Mouse (Mus musculus) limb, embryonic 12.5 days (tissue): ENCODE measurements around the gene Taf10. TPM values are rescaled to one million over a fixed set of nuclear protein-coding genes. Genes with fewer than 3 reads are reported as not detected.
"Not testable (repeated sequence)": the region's sequence is repeated elsewhere in the genome, so short reads cannot be mapped to it uniquely, and the experiment has no call there.

Experiments
- ATAC-seq: fragments of 200-750 bp; cut with Nextera tagmentation; 2 replicates; pipeline ENCODE4 v1.8.0; 2017; ENCODE audit warnings: low read depth, moderate TSS enrichment; ENCODE audit not compliant: insufficient number of reproducible peaks, insufficient read depth, low FRiP score, low TSS enrichment
- H3K27ac ChIP-seq: fragments of 300-500 bp; sonication (generic); 2 replicates; pipeline ENCODE4 v1.5.1; 2016; ENCODE audit warnings: mild to moderate bottlenecking, moderate library complexity
- H3K27me3 ChIP-seq: fragments of 300-500 bp; sonication (generic); 2 replicates; pipeline ENCODE4 v1.6.1; 2016; ENCODE audit warnings: mild to moderate bottlenecking, moderate library complexity
- H3K36me3 ChIP-seq: fragments of 300-500 bp; sonication (generic); 2 replicates; pipeline ENCODE4 v1.6.1; 2016; ENCODE audit warnings: mild to moderate bottlenecking, moderate library complexity
- H3K4me1 ChIP-seq: fragments of 300-500 bp; sonication (generic); replicated peaks from 2 replicates; pipeline ENCODE4 v1.6.1; 2016
- H3K4me2 ChIP-seq: fragments of 300-500 bp; sonication (generic); 2 replicates; pipeline ENCODE4 v1.6.1; 2016; ENCODE audit warnings: mild to moderate bottlenecking, moderate library complexity
- H3K4me3 ChIP-seq: fragments of 300-500 bp; sonication (generic); replicated peaks from 2 replicates; pipeline ENCODE4 v1.5.1; 2016; ENCODE audit warnings: mild to moderate bottlenecking
- H3K9ac ChIP-seq: fragments of 300-500 bp; sonication (generic); replicated peaks from 2 replicates; pipeline ENCODE4 v1.6.1; 2016; ENCODE audit warnings: mild to moderate bottlenecking, moderate library complexity
- H3K9me3 ChIP-seq: fragments of 300-500 bp; sonication (generic); 2 replicates; pipeline ENCODE4 v1.6.1; 2016; ENCODE audit warnings: mild to moderate bottlenecking, moderate library complexity
- WGBS: fragments of 180-500 bp; shearing (Covaris S2); methylation state at CpG from one replicate; pipeline ENCODE4 v1.1.7; 2016; 5-methylcytosine and 5-hydroxymethylcytosine counted together
- polyA plus RNA-seq: library from polyadenylated mRNA; unstranded; fragments of >200 nt; fragmentation: Nextera tagmentation; extraction: Ambion mirVana; gene quantifications from 2 replicates; pipeline ENCODE4 v1.2.1, GENCODE M21; 2016

Taf10 gene
- polyA plus RNA-seq, 1 experiment from 2014 or later = 170 TPM

GRCm38 (mm10) chr7:105737648-105738047, 6.5 kb downstream of the Taf10 start:
- Histone ChIP-seq H3K9ac (peak overlapping the region; percentile 85), H3K9me3 (no peaks in the 10 kb centered on the region), H3K27ac (no peak overlapping the region), H3K36me3 (peaks cover 53% of the 10 kb centered on the region), H3K4me3 (peak overlapping the region; percentile 82), H3K4me2 (peak overlapping the region; percentile 80), H3K27me3 (no peaks in the 10 kb centered on the region), H3K4me1 (peaks cover 33% of the 10 kb centered on the region)
- no peak for ATAC-seq
- 38% methylated on average over 3 of the region's 3 CpGs for WGBS

GRCm38 (mm10) chr7:105736911-105737521, 7.1 kb downstream of the Taf10 start, which contains the start of gene Rrp8:
Gene Rrp8, minus strand, starts transcription at chr7:105737385.
- peak within 1 kb of the TSS; percentile 80 for H3K4me2 ChIP-seq
- peak within 1 kb of the TSS; percentile 85 for H3K9ac ChIP-seq
- no peak for ATAC-seq
- under 1% methylated on average over 30 of the region's 30 CpGs for WGBS
- H3K4me1 ChIP-seq = peaks cover 33% of the 10 kb centered on the region
- no peaks in the 10 kb centered on the region for H3K27me3 ChIP-seq
- peaks cover 53% of the 10 kb centered on the region for H3K36me3 ChIP-seq
- no peaks in the 10 kb centered on the region for H3K9me3 ChIP-seq
- H3K27ac ChIP-seq = peak within 1 kb of the TSS; percentile 80
- H3K4me3 ChIP-seq = peak within 1 kb of the TSS; percentile 82

GRCm38 (mm10) chr7:105736264-105736901, 7.8 kb downstream of the Taf10 start, which contains the start of gene Ilk:
Gene Ilk, plus strand, starts transcription at chr7:105736592.
- peak; percentile 96 for ATAC-seq
- H3K36me3 ChIP-seq = peaks cover 53% of the 10 kb centered on the region
- WGBS = under 1% methylated on average over 56 of the region's 62 CpGs

GRCm38 (mm10) chr7:105735464-105735863, 8.7 kb downstream of the Taf10 start:
- ATAC-seq = not testable (repeated sequence)

More at GRCm38 (mm10) chr7:105736264-105736901, 7.8 kb downstream of the Taf10 start, which contains the start of gene Ilk:
- peak within 1 kb of the TSS; percentile 85 for H3K9ac ChIP-seq
- peak within 1 kb of the TSS; percentile 80 for H3K4me2 ChIP-seq
- H3K9me3 ChIP-seq = no peaks in the 10 kb centered on the region
- H3K27ac ChIP-seq = peak within 1 kb of the TSS; percentile 80
- H3K4me1 ChIP-seq = peaks cover 33% of the 10 kb centered on the region
- peak within 1 kb of the TSS; percentile 82 for H3K4me3 ChIP-seq
- H3K27me3 ChIP-seq = no peaks in the 10 kb centered on the region

GRCm38 (mm10) chr7:105734826-105735225, 9.3 kb downstream of the Taf10 start:
- no peak for ATAC-seq
- peak overlapping the region; percentile 42; the same call in 1 of the 2 replicates for H3K9ac ChIP-seq
- no peaks in the 10 kb centered on the region for H3K27me3 ChIP-seq
- peaks cover 53% of the 10 kb centered on the region for H3K36me3 ChIP-seq
- H3K4me2 ChIP-seq = peak overlapping the region; percentile 80
- no peaks in the 10 kb centered on the region for H3K9me3 ChIP-seq
- 88% methylated on average over 8 of the region's 8 CpGs for WGBS
- 0 out of 2 replicates have a peak overlapping the region, but pooled peaks have one; percentile 82 for H3K4me3 ChIP-seq
- peaks cover 33% of the 10 kb centered on the region for H3K4me1 ChIP-seq
- H3K27ac ChIP-seq = no peak overlapping the region

More at GRCm38 (mm10) chr7:105735464-105735863, 8.7 kb downstream of the Taf10 start:
- H3K27ac ChIP-seq = peak overlapping the region; percentile 80
- H3K4me1 ChIP-seq = peaks cover 33% of the 10 kb centered on the region
- H3K9me3 ChIP-seq, H3K27me3 ChIP-seq: not testable (repeated sequence)
- H3K4me3 ChIP-seq = peak overlapping the region; percentile 82
- H3K9ac ChIP-seq = peak overlapping the region; percentile 85
- H3K4me2 ChIP-seq = peak overlapping the region; percentile 80
- H3K36me3 ChIP-seq = peaks cover 53% of the 10 kb centered on the region
- WGBS = 52% methylated on average over 4 of the region's 4 CpGs

GRCm38 (mm10) chr7:105733836-105734235, 10.3 kb downstream of the Taf10 start:
- H3K9me3 ChIP-seq = no peaks in the 10 kb centered on the region
- WGBS = 94% methylated on average over 11 of the region's 11 CpGs
- peaks cover 60% of the 10 kb centered on the region for H3K36me3 ChIP-seq
- H3K9ac ChIP-seq = no peak overlapping the region
- no peak overlapping the region for H3K4me3 ChIP-seq
- no peak for ATAC-seq
- no peaks in the 10 kb centered on the region for H3K27me3 ChIP-seq
- no peak overlapping the region for H3K4me2 ChIP-seq
- no peak overlapping the region for H3K27ac ChIP-seq
- H3K4me1 ChIP-seq = peaks cover 26% of the 10 kb centered on the region

GRCm38 (mm10) chr7:105728701-105729428, 15.3 kb downstream of the Taf10 start:
- Histone ChIP-seq H3K9ac (no peak overlapping the region), H3K27ac (no peak overlapping the region), H3K4me2 (no peak overlapping the region), H3K27me3 (no peaks in the 10 kb centered on the region), H3K4me3 (no peak overlapping the region), H3K36me3 (peaks cover 54% of the 10 kb centered on the region), H3K9me3 (no peaks in the 10 kb centered on the region), H3K4me1 (no peaks in the 10 kb centered on the region)
- ATAC-seq = no peak
- WGBS = 83% methylated on average over 6 of the region's 6 CpGs

GRCm38 (mm10) chr7:105726980-105727325, 17.2 kb downstream of the Taf10 start:
- 94% methylated on average over 4 of the region's 4 CpGs for WGBS
- H3K27me3 ChIP-seq = no peaks in the 10 kb centered on the region
- H3K4me3 ChIP-seq = no peak overlapping the region
- H3K27ac ChIP-seq = no peak overlapping the region
- no peak for ATAC-seq
- no peak overlapping the region for H3K4me2 ChIP-seq
- H3K9me3 ChIP-seq = no peaks in the 10 kb centered on the region
- no peaks in the 10 kb centered on the region for H3K4me1 ChIP-seq
- H3K36me3 ChIP-seq = peaks cover 35% of the 10 kb centered on the region
- H3K9ac ChIP-seq = no peak overlapping the region

GRCm38 (mm10) chr7:105726144-105726979, 17.8 kb downstream of the Taf10 start:
- Histone ChIP-seq H3K9ac (no peak overlapping the region), H3K27ac (no peak overlapping the region), H3K36me3 (peaks cover 29% of the 10 kb centered on the region), H3K4me3 (no peak overlapping the region), H3K27me3 (no peaks in the 10 kb centered on the region), H3K4me1 (no peaks in the 10 kb centered on the region), H3K9me3 (no peaks in the 10 kb centered on the region), H3K4me2 (no peak overlapping the region)
- peak; percentile 75; the same call in 1 of the 2 replicates for ATAC-seq
- 82% methylated on average over 4 of the region's 4 CpGs for whole genome bisulfite sequencing

GRCm38 (mm10) chr7:105721916-105722315, 22.2 kb downstream of the Taf10 start:
- no peak overlapping the region for H3K9ac ChIP-seq
- no peak overlapping the region for H3K4me3 ChIP-seq
- no peak for ATAC-seq
- WGBS = 64% methylated on average over 2 of the region's 2 CpGs
- H3K27me3 ChIP-seq = no peaks in the 10 kb centered on the region
- no peaks in the 10 kb centered on the region for H3K9me3 ChIP-seq
- H3K36me3 ChIP-seq = no peaks in the 10 kb centered on the region
- H3K4me2 ChIP-seq = no peak overlapping the region
- H3K4me1 ChIP-seq = no peaks in the 10 kb centered on the region
- no peak overlapping the region for H3K27ac ChIP-seq
